Mouse (Mus musculus): Measurements from ENCODE around the gene Sec22b. TPM values are rescaled to one million over a fixed set of nuclear protein-coding genes. Genes with fewer than 3 reads are reported as not detected.

The Sec22b gene
- total RNA-seq, 2 experiments from 2014 or later: 37.7 to 39.7 TPM

GRCm38 (mm10) chr3:97971117-97971516 lies 70.1 kb downstream of the Sec22b start:
- intact Hi-C loops (cut with DNase I): no loop called here
- DNase-seq: peak in 1 of 2 experiments; percentile 13

GRCm38 (mm10) chr3:97972200-97972599 lies 71.2 kb downstream of the Sec22b start:
- intact Hi-C loops (cut with DNase I): no loop called here
- DNase-seq: no peak

GRCm38 (mm10) chr3:97972707-97973106 lies 71.7 kb downstream of the Sec22b start:
- no peak for DNase-seq
- intact Hi-C loops (cut with DNase I): no loop called here

Other genes with a start within 250 kb of the Sec22b start
- 10 to 100 TPM; 22.4 to 29.2 TPM for gene Prkab2, start 243.0 kb upstream of the Sec22b start, total RNA-seq (2021)
- gene Gm17651, start 226.5 kb upstream of the Sec22b start, total RNA-seq (2021): not detected
- gene Pde4dip, start 12.5 kb upstream of the Sec22b start, total RNA-seq (2021): 1,000 to 10,000 TPM; 1,777 to 1,954 TPM
- 10 to 100 TPM; 16.7 to 17.8 TPM for gene Notch2, start 112.3 kb downstream of the Sec22b start, total RNA-seq (2021)